Mouse (Mus musculus): ENCODE data around the gene Ankrd13c.

Ankrd13c gene

DNA sequence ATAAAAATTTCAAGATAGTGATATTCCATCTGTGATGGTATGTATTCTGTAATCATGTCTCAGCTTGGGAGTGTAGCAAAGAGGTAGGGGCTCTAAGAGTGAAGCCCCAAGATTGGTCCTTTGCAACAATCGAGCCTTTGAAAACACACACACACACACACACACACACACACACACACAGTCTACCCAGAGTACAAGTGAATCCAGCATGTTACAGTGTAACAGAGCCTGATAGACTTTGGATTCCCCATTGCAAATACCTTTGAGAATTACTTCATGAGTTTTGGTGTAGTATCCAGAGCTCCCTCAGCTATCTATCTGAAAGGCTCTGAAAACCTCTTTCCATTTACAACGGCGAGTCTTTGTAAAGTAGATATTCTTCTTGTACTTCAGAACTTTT lies 9.2 kb downstream of the Ankrd13c start:
- no peak for DNase-seq

DNA sequence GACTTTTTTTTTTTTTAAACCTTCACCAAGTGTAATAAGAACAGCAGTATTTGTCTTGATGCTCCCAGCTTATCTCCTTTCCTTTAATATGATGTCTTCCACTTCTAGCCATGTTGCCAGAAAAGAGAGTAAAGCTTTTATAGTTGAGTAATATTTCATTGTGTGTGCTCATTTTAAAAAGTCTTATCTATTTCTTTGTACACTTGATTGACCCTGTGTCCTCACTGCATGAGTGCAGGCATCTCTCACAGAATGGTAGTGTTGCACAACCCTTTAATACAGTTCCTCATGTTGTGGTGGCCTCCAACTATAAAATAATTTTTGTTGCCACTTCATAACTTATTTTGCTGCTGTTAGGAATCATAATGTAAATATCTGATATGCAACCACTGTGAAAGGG lies 10.3 kb downstream of the Ankrd13c start:
- DNase-seq, result no peak

DNA sequence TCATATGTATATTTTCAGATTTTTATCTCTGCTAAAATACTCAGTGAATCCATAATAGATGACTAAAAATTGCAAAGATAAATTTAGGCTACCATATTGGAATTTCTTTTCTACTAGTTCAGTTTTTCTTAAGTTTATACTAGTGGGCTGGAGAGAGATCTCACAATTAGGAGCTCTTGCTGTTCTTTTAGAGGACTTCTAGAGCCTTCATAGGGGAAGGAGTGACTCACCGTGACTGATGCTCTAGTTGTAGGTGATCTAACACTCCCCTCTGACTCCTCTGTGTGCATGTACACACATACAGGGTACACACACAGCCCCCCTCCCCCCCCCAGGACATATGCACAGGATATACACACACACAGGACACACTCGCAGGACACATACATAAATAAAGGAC lies 24.1 kb downstream of the Ankrd13c start:
- no peak for DNase-seq

- no peak for DNase-seq
These were observed 26.2 kb downstream of the Ankrd13c start for GRCm38 (mm10) chr3:157973236-157973635.

DNA sequence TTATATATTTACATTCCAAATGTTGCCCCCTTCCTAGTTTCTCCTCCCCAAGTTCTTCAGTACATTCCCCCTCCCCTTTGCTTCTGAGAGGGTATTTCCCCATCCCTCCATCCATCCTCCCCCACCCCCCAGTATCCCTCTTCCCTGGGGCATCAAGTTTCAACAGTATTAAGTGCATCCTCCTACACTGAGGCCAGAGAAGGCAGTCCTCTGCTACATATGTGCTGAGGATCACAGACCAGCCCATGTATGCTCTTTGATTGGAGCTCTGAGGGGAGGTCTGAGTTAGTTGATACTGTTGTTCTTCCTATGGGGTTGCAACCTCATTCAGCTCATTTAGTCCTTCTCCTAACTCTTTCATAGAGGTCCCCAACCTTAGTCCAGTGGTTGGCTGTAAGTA lies 32.6 kb downstream of the Ankrd13c start:
- no peak for DNase-seq

GRCm38 (mm10) chr3:157993322-157993721 lies 46.3 kb downstream of the Ankrd13c start:
- DNase-seq, result no peak

- no peak for DNase-seq
These were observed 48.7 kb downstream of the Ankrd13c start for GRCm38 (mm10) chr3:157995726-157996125.

DNA sequence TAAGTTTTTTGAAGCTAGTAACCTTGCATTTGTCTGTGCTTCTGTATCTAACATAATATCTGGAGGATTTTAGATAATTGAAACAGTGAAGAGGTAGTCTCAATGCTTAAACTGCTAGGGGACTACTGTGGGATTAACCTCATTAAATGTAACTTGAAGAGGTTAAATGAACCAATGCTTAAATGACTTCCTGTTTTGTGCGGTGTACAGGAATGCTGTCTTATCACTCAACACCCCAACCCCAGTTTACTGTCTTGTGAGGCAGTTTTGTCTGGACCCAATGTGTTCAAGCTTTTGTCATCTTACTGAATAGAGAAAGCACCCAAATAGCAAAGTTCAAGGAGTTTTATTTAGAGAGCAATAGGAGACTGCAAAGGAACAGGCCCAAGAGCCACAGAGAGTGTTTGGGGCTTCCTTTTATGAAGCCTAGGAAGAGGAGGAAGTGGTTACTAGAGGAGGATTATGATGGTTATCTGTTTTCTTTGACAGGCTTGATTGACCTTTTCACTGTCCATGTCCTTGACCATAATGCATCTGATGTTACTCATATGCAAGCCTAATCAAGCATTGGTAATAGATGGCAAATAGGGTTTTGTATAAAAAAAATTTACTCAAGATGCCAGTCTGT lies 51.8 kb downstream of the Ankrd13c start:
- DNase-seq, result no peak

- no peak for DNase-seq
These were observed 61.6 kb downstream of the Ankrd13c start for GRCm38 (mm10) chr3:158008647-158009046.

DNA sequence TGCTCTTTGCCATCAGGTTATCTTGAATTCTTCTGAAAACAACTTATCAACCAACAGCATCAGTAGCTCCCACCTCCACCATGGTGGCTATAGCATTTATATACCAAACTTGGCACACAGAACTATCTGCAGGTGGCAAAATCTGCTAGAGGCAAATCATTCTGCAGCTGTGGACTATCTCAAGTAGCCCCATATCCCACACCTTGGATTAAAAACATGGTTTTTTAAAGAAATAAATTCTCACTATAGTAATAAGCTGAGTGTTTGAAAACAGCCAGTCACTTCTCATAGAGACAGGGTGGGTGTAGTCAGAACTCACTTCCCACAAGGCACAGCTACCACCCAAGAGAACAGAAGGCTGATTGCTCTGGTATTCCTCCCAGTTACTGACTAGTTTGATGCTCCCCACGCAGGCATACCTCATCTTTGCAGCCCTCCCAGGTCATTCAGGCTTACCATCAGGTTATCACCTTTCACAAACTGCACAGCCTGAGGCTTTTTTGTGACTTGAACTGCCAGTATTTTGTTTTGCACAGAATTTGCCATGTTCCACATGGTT lies 62.8 kb downstream of the Ankrd13c start:
- peak; percentile 38 for DNase-seq

DNA sequence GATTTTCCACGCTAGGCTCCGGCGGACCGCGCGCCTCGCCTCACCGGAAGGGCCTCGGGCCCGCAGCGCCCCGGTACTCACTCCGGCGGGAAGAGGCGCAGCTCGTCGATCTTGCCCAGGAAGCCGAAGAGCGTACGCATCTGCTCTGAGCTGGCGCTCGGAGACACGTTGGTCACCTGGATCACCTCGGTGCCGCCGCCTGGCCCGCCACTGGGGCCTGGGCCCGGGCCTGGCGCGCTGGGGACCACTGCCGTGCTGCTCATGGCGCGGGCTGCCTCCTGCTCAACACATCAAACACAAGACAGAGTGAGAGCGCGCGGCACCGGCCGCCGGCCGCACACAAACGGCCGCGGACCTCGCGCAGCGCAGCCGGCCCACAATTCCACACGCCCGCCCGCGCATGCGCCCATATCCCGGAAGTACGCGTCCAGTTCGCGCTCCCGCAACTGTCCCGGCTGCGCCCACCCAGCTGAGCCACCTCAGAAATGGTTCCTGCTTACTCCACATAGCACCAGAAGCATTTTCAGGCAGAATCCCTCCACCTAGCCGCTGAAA lies 84.4 kb downstream of the Ankrd13c start:
- peak; percentile 86 for DNase-seq

DNA sequence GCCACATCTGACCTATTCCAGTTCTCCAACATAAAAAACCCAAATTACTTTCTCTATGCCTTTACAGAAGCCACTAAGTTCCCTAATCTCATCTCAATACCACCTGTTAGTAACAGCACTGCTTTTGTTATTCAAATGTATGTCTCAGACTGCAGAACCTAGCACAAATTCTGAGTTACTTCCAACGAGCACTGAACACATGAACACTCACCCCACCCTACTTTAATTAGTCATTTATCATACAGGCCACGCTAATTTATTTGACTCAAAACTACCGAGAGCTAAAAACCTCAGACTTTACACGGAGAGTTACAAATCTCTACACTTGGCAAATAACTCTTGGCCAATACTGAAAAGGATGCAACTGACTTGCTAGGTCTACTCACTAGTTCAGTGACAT lies 85.1 kb downstream of the Ankrd13c start:
- DNase-seq, result no peak

- no peak for DNase-seq
These were observed 88.8 kb downstream of the Ankrd13c start for GRCm38 (mm10) chr3:158035866-158036265.

DNA sequence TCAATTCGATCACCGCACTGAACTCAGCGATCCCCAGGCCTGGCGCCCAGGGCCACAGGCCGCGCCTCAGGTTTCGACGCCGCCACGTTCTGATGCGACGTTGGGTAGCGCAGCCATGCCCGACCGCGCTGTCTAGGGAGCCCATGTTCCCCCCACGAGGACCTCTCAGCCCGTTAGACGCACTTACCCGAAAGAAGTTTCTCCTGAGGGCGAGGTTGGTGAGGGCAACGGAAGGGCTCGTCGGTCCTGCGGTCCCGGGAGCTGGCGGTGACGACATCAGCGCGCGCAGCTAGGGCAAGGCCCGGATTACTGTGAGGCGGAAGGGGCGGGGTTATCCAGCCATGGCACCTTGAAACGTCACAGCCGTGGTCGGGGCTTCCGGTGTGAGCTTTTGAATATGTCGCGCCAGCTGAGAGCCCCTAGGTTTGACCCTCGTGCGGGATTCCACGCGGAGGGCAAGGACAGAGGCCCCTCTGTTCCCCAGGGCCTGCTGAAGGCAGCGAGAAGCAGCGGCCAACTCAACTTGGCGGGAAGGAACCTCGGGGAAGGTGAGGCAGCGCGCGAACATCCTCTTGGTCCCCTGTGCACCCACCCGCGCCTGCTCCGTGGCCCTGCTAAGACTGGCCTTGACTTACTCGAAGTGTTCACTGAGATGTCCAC lies 89.4 kb downstream of the Ankrd13c start, which contains the start of the genes Srsf11 and Lrrc40:
Gene Srsf11 (minus strand): TSS at position 311 of the 660 bp plus-strand sequence.
Gene Lrrc40 (plus strand): TSS at position 334 of the 660 bp plus-strand sequence.
- peak; percentile 95 for DNase-seq

- no peak for DNase-seq
These were observed 91.1 kb downstream of the Ankrd13c start for GRCm38 (mm10) chr3:158038106-158038505.

DNA sequence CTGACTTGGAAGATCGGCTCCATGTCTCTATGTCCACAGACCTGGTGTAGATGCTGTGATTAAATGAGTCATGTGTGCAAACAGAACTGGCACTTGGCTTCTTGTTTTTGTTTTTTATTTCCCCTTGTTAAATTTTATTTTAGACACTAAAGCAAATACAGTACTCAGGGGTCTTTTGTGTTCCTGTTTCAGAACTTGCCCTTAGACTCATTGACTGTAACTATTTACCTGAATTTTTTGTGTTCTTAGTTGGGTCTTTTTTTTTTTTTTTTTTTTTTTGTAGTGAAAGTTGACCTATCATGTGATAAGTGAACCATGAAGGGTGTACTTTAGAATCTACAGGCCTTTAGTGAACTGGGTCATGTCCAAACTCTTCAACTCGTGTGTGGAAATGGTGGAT lies 93.7 kb downstream of the Ankrd13c start:
- DNase-seq, result no peak

- DNase-seq, result no peak
These were observed 102.5 kb downstream of the Ankrd13c start for GRCm38 (mm10) chr3:158049508-158049907.

Measured in layer of hippocampus, adult 9-11 months (tissue).